Mouse (Mus musculus) B cell, adult (primary cell): Measurements from ENCODE around the gene Gm15319. TPM values are rescaled to one million over a fixed set of nuclear protein-coding genes. Genes with fewer than 3 reads are reported as not detected.

Experiments used
- total RNA-seq: library from RNA; stranded (reverse); gene quantifications from 4 replicates; pipeline ENCODE4 v1.2.4, GENCODE M21; 2023; ENCODE audit not compliant: inconsistent age

Gm15319 gene
- 0.22 TPM in 1 of 4 replicates, not detected in the others for total RNA-seq

GRCm38 (mm10) chr8:20363110-20363509 is at the start of gene Gm15319:
Gm15319 (minus strand) TSS chr8:20363210.

